Mouse (Mus musculus) intestine, embryonic 14.5 days (tissue): Measurements from ENCODE around the gene Myo5c. TPM values are rescaled to one million over a fixed set of nuclear protein-coding genes. Genes with fewer than 3 reads are reported as not detected.
A peak's percentile ranks its signal among the peaks of the same experiment; 100 is the strongest.

Experiments used
- ATAC-seq: fragments of 200-750 bp; cut with Nextera tagmentation; replicated peaks from 2 replicates; pipeline ENCODE4 v1.8.0; 2017; ENCODE audit warnings: low read depth, moderate number of reproducible peaks, moderate TSS enrichment, moderate library complexity; ENCODE audit not compliant: low FRiP score, low TSS enrichment
- DNase-seq: peaks from one replicate; pipeline ENCODE4 v3.0.0-alpha.2; 2018; ENCODE audit warnings: low spot score
- H3K27ac ChIP-seq: fragments of 300-500 bp; sonication (generic); 2 replicates; pipeline ENCODE4 v1.5.1; 2014; ENCODE audit warnings: low read depth, mild to moderate bottlenecking, control low read depth
- H3K27me3 ChIP-seq: fragments of 300-500 bp; sonication (generic); replicated peaks from 2 replicates; pipeline ENCODE4 v1.6.1; 2014; ENCODE audit warnings: low read length, control low read depth; ENCODE audit not compliant: control insufficient read depth, insufficient read depth
- H3K36me3 ChIP-seq: fragments of 300-500 bp; sonication (generic); 2 replicates; pipeline ENCODE4 v1.6.1; 2014; ENCODE audit warnings: low read length, control low read depth; ENCODE audit not compliant: control insufficient read depth, insufficient read depth
- H3K4me1 ChIP-seq: fragments of 300-500 bp; sonication (generic); replicated peaks from 2 replicates; pipeline ENCODE4 v1.6.1; 2014; ENCODE audit warnings: low read length, control low read depth, mixed read lengths; ENCODE audit not compliant: control insufficient read depth, insufficient read depth
- H3K4me2 ChIP-seq: fragments of 300-500 bp; sonication (generic); 2 replicates; pipeline ENCODE4 v1.6.1; 2014; ENCODE audit warnings: low read length
- H3K4me3 ChIP-seq: fragments of 300-500 bp; sonication (generic); 2 replicates; pipeline ENCODE4 v1.5.1; 2014; ENCODE audit warnings: low read depth, low read length, control low read depth, mixed read lengths
- H3K9ac ChIP-seq: fragments of 300-500 bp; sonication (generic); 2 replicates; pipeline ENCODE4 v1.6.1; 2014; ENCODE audit warnings: mild to moderate bottlenecking, low read length
- H3K9me3 ChIP-seq: fragments of 300-500 bp; sonication (generic); 2 replicates; pipeline ENCODE4 v1.6.1; 2016; ENCODE audit warnings: low read length, control low read depth; ENCODE audit not compliant: control insufficient read depth
- WGBS: fragments of 180-500 bp; shearing (Covaris S2); extraction: QIAGEN DNeasy Blood & Tissue Kit; methylation state at CpG from one replicate; pipeline ENCODE4 v1.1.7; 2014; 5-methylcytosine and 5-hydroxymethylcytosine counted together
- polyA plus RNA-seq: library from polyadenylated mRNA; unstranded; fragments of >200 nt; fragmentation: Nextera tagmentation; extraction: Ambion mirVana; gene quantifications from 2 replicates; pipeline ENCODE4 v1.2.1, GENCODE M21; 2014

Myo5c gene
- polyA plus RNA-seq, 1 experiment from 2014 or later: 6.5 TPM

GRCm38 (mm10) chr9:75304286-75304685 lies 72.5 kb downstream of the Myo5c start:
- DNase-seq: no peak
- Histone ChIP-seq H3K36me3 (no peaks in the 10 kb centered on the region), H3K4me3 (no peak overlapping the region), H3K4me1 (no peaks in the 10 kb centered on the region), H3K27me3 (no peaks in the 10 kb centered on the region), H3K9me3 (no peaks in the 10 kb centered on the region), H3K4me2 (no peak overlapping the region), H3K9ac (no peak overlapping the region), H3K27ac (no peak overlapping the region)
- no peak for ATAC-seq
- 40% methylated on average over 7 of the region's 7 CpGs for WGBS

GRCm38 (mm10) chr9:75306126-75306898 lies 74.5 kb downstream of the Myo5c start, which contains the start of gene Gnb5:
TSS of gene Gnb5 (plus strand) at chr9:75306288.
- no peak within 1 kb of the TSS for H3K4me3 ChIP-seq
- H3K4me1 ChIP-seq: no peaks in the 10 kb centered on the region
- no peaks in the 10 kb centered on the region for H3K36me3 ChIP-seq
- WGBS: 75% methylated on average over 11 of the region's 11 CpGs
- ATAC-seq (no peak), DNase-seq (no peak)
- no peaks in the 10 kb centered on the region for H3K9me3 ChIP-seq
- H3K27me3 ChIP-seq: no peaks in the 10 kb centered on the region
- no peak within 1 kb of the TSS for H3K27ac ChIP-seq
- H3K9ac ChIP-seq: no peak within 1 kb of the TSS
- H3K4me2 ChIP-seq: no peak within 1 kb of the TSS

- Histone ChIP-seq H3K27me3 (no peaks in the 10 kb centered on the region), H3K27ac (no peak overlapping the region), H3K9ac (no peak overlapping the region), H3K36me3 (no peaks in the 10 kb centered on the region), H3K4me3 (no peak overlapping the region), H3K4me2 (no peak overlapping the region), H3K9me3 (no peaks in the 10 kb centered on the region), H3K4me1 (no peaks in the 10 kb centered on the region)
- ATAC-seq: no peak
- 90% methylated on average over 5 of the region's 5 CpGs for WGBS
- no peak for DNase-seq
Observed at GRCm38 (mm10) chr9:75307015-75307414, 75.2 kb downstream of the Myo5c start.

GRCm38 (mm10) chr9:75308621-75309020 lies 76.8 kb downstream of the Myo5c start:
- no peaks in the 10 kb centered on the region for H3K27me3 ChIP-seq
- no peak overlapping the region for H3K27ac ChIP-seq
- no peak overlapping the region for H3K4me2 ChIP-seq
- ATAC-seq: no peak
- no peaks in the 10 kb centered on the region for H3K4me1 ChIP-seq
- DNase-seq: no peak
- H3K9me3 ChIP-seq: no peaks in the 10 kb centered on the region
- H3K36me3 ChIP-seq: no peaks in the 10 kb centered on the region
- no peak overlapping the region for H3K9ac ChIP-seq
- no peak overlapping the region for H3K4me3 ChIP-seq
- WGBS: 53% methylated on average over 5 of the region's 5 CpGs

- Histone ChIP-seq H3K36me3 (no peaks in the 10 kb centered on the region), H3K4me1 (peaks cover 8% of the 10 kb centered on the region; the same call in 1 of the 2 replicates), H3K9ac (no peak overlapping the region), H3K9me3 (no peaks in the 10 kb centered on the region), H3K4me3 (no peak overlapping the region), H3K27ac (no peak overlapping the region), H3K27me3 (no peaks in the 10 kb centered on the region), H3K4me2 (no peak overlapping the region)
- ATAC-seq: no peak
- WGBS: 17% methylated on average over 4 of the region's 4 CpGs
- peak; percentile 94 for DNase-seq
Observed at GRCm38 (mm10) chr9:75312008-75312407, 80.2 kb downstream of the Myo5c start.

GRCm38 (mm10) chr9:75313138-75313831 lies 81.5 kb downstream of the Myo5c start:
- Histone ChIP-seq H3K4me2 (peak overlapping the region; percentile 70), H3K27me3 (no peaks in the 10 kb centered on the region), H3K27ac (peak overlapping the region; percentile 80), H3K9me3 (no peaks in the 10 kb centered on the region), H3K4me3 (peak overlapping the region; percentile 65), H3K9ac (peak overlapping the region; percentile 60), H3K4me1 (peaks cover 8% of the 10 kb centered on the region; the same call in 1 of the 2 replicates), H3K36me3 (no peaks in the 10 kb centered on the region)
- peak; percentile 21 for ATAC-seq
- 29% methylated on average over 11 of the region's 11 CpGs for WGBS
- peak; percentile 71 for DNase-seq

- ATAC-seq (peak; percentile 84), DNase-seq (peak; percentile 92)
- Histone ChIP-seq H3K27ac (peak overlapping the region; percentile 80), H3K9me3 (no peaks in the 10 kb centered on the region), H3K4me3 (peak overlapping the region; percentile 65), H3K9ac (peak overlapping the region; percentile 60), H3K27me3 (no peaks in the 10 kb centered on the region), H3K36me3 (no peaks in the 10 kb centered on the region), H3K4me1 (peaks cover 8% of the 10 kb centered on the region; the same call in 1 of the 2 replicates), H3K4me2 (peak overlapping the region; percentile 70)
- under 1% methylated on average over 52 of the region's 52 CpGs for WGBS
Observed at GRCm38 (mm10) chr9:75313832-75314516, 82.2 kb downstream of the Myo5c start.

GRCm38 (mm10) chr9:75314517-75315105 lies 82.8 kb downstream of the Myo5c start:
- Histone ChIP-seq H3K4me3 (peak overlapping the region; percentile 65), H3K4me2 (peak overlapping the region; percentile 70), H3K27me3 (no peaks in the 10 kb centered on the region), H3K36me3 (no peaks in the 10 kb centered on the region), H3K9me3 (no peaks in the 10 kb centered on the region), H3K4me1 (peaks cover 11% of the 10 kb centered on the region), H3K9ac (peak overlapping the region; percentile 60), H3K27ac (peak overlapping the region; percentile 80)
- ATAC-seq (no peak), DNase-seq (no peak)
- 3% methylated on average over 22 of the region's 22 CpGs for WGBS
